Mouse (Mus musculus): ENCODE measurements around the gene Qprt. TPM values are rescaled to one million over a fixed set of nuclear protein-coding genes. Genes with fewer than 3 reads are reported as not detected.

Gene Qprt
- 1.7 TPM in 1 of 2 replicates, not detected in the other for total RNA-seq (2015; ENCODE audit: low replicate concordance)
- total RNA-seq (2017; ENCODE audit: low replicate concordance) = 0.34 TPM in 1 of 2 replicates, not detected in the other

DNA sequence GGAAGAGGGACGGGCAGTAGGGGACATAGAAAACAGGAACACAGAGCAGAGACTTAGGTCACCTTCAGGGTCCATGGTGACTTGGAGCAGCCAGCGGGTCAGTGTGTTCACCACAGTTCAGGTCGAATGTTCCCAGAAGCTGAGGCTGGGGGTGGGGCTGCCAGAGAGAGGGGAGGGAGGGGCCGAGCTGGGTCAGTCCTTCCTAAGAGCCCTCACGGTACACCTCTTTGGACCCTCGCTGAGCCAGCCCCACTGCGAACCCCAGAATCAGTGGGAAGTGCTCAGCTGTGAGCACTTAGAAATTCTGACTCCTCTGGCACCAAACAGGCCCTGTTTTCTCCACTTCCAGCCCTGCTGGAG is at the start of gene Qprt:
Qprt (minus strand) TSS at position 316 of the 360 bp plus-strand sequence.
- ATAC-seq (replicated peaks; ENCODE audit: low FRiP score, poor library complexity, severe bottlenecking) = no peak

DNA sequence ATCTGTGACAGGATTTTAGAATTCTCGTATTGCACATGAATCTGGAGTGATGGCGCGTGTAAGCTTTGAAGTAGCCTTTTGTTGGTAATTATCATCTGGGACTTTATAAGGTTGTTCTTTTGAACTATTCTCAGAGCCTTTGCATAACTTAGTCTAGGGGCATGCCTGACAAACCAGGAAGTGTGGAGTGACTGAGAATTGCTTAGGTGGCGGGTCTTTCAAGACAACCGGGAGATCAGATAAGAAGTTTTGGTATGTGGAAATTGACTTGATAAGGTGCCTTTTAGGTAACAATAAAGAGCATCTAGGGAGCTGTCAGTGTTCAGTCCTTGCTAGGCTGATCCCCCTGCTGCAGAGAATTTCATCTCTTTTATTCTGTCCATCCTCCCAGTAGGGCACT is 44.5 kb upstream of the Qprt start:
- no peak for ATAC-seq (replicated peaks; ENCODE audit: low FRiP score, poor library complexity, severe bottlenecking)

DNA sequence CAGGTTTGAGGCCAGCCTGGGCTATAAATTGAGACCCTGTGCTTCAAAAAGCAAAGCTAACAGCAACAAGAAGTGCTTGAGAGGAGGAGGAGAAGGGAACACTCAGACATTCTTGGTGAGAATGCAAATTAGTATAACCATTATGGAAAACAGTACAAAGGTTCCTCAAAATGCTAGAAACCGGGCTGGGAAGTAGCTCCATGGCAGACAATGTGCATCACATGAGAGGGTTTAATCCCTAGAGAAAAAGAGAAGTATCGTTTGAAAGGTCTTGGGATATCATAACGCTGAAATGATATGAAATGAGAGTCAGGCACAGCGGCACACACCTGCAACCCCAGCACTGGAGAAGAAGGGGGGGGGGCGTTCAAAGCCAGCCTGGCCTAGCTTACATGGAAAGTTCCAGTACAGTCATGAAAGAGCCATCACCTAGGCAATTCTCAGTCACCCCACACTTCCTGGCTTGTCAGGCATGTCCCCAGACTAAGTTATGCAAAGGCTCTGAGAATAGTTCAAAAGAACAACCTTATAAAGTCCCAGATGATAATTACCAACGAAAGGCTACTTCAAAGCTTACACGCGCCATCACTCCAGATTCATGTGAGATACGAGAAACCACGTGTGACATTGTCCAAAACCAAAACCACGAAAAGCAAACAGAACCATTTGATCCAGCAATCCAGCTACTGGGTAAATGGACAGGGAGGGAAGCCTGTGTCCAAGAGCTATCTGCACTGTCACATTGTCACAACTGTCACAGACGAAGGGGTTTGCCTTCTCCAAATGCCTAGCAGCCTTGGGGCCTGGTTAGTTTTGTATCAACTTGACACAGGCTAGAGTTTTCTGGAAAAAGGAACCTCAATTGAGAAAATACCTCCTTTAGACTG is 43.8 kb upstream of the Qprt start:
- no peak for ATAC-seq (replicated peaks; ENCODE audit: low FRiP score, poor library complexity, severe bottlenecking)

GRCm38 (mm10) chr7:127164002-127164401 is 42.0 kb upstream of the Qprt start:
- ATAC-seq (replicated peaks; ENCODE audit: low FRiP score, poor library complexity, severe bottlenecking) = no peak

GRCm38 (mm10) chr7:127162546-127162945 is 40.5 kb upstream of the Qprt start:
- ATAC-seq (replicated peaks; ENCODE audit: low FRiP score, poor library complexity, severe bottlenecking) = no peak

- no peak for ATAC-seq (replicated peaks; ENCODE audit: low FRiP score, poor library complexity, severe bottlenecking)
Measured at GRCm38 (mm10) chr7:127157548-127157947, 35.5 kb upstream of the Qprt start.

DNA sequence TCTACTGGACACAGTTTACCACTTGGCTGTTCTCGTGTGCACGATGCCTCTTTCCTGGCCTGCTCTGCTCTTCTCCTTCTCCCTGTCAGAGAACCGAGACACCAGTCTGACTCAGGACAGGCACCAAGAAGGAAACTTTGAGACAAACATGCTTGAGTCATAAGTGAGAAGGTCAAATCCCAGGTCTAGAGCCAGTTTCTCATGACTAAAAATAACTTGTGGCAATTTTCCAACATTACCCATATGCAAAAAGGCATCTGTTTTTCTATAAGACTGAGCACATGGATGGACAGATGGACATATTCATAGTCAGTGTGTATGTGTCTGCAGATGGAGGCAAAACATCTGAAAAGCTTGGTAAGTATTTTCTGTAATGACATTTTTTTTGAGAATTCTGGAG is 31.5 kb upstream of the Qprt start:
- no peak for ATAC-seq (replicated peaks; ENCODE audit: low FRiP score, poor library complexity, severe bottlenecking)

- no peak for ATAC-seq (replicated peaks; ENCODE audit: low FRiP score, poor library complexity, severe bottlenecking)
Measured at GRCm38 (mm10) chr7:127152464-127152863, 30.4 kb upstream of the Qprt start.

- no peak for ATAC-seq (replicated peaks; ENCODE audit: low FRiP score, poor library complexity, severe bottlenecking)
Measured at GRCm38 (mm10) chr7:127147901-127148300, 25.9 kb upstream of the Qprt start.

DNA sequence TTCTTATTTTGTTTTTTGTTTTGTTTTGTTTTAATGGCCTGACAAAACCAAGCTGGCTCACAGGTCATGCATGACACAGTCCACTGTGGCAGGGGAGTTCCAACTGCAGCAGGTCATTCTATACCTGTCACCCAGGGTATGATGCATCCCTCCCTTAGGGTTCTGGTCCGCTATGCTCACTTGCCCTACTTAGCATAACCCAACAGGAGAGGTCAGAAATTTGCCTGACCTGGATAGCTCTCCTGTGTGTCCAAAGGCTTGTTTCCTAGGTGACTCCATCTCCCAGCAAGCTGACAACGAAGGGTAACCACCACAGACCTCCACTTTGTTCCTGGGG is 24.2 kb upstream of the Qprt start:
- no peak for ATAC-seq (replicated peaks; ENCODE audit: low FRiP score, poor library complexity, severe bottlenecking)

- ATAC-seq (replicated peaks; ENCODE audit: low FRiP score, poor library complexity, severe bottlenecking) = no peak
Measured at GRCm38 (mm10) chr7:127145387-127146266, 23.6 kb upstream of the Qprt start.

- ATAC-seq (replicated peaks; ENCODE audit: low FRiP score, poor library complexity, severe bottlenecking) = no peak
Measured at GRCm38 (mm10) chr7:127144412-127144811, 22.4 kb upstream of the Qprt start.

DNA sequence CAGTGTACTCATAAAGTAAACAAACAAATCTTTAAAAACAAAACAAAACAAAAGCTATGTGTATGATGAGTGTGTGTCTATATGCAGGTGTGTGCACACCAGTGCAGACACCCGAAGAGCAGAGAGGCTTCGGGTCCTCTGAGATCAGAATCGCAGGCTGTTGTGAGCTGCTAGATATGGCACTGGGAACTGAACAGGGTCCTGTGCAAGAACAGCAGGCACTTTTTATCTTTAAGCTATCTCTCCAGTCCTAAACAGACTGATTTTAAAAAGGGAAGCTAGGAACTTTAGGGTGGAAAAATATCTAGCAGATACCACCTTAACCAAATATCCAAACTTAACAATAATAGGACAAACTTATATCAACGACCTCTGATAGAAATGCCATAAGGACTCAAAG is 20.6 kb upstream of the Qprt start:
- no peak for ATAC-seq (replicated peaks; ENCODE audit: low FRiP score, poor library complexity, severe bottlenecking)

GRCm38 (mm10) chr7:127142214-127142613 is 20.2 kb upstream of the Qprt start:
- no peak for ATAC-seq (replicated peaks; ENCODE audit: low FRiP score, poor library complexity, severe bottlenecking)

DNA sequence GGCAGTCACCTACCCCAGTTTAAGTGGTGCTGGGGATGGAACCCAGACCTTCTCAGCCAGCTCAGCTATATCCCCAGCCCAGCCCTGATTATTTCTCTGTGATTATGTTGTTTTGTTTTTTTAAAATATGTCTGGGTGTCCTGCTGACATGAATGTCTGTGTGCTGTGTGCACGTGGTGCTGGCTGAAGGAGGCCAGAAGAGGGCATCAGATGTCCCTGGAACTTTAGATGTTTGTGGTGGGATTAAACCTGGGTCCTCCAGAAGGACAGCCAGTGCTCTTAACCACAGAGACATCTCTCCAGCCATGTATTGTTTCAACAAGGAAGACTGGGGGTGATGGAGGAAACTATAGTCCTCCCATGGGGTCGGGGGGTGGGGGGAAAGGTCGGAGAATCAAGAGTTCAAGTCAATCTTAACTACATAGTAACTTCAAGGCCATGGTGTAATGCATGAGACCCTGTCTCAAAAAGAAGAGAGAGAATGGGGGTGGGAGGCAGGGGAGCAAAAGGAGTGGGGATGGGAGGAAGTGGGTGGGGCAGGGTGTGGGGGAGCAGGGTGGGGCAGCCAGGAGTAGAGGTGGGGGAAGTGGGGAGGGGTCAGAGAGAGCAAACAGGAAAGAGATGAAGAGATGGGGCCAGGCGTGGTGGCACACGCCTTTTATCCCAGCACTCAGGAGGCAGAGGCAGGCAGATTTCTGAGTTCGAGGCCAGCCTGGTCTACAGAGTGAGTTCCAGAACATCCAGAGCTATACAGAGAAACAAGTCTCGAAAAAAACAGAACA is 18.8 kb upstream of the Qprt start:
- no peak for ATAC-seq (replicated peaks; ENCODE audit: low FRiP score, poor library complexity, severe bottlenecking)

DNA sequence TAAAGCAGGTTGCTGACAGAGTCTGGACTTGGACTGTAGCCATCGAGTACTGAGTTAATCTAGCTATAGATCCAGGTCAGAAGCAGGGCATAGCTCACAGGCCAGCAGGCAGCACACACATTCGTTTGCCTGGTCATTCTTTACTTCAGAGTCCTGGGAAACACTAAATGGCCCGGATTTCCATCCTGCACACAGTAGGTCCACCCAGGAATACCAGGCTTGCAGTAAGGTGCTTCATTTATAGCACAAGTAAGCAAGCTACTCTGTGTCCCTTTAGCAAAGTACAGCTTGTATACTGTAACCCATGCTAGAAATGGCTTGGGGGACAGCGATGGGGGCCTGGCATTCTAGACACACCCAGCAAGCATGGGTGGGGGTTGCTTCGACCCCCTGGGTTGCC is 17.5 kb upstream of the Qprt start:
- ATAC-seq (replicated peaks; ENCODE audit: low FRiP score, poor library complexity, severe bottlenecking) = no peak

GRCm38 (mm10) chr7:127139100-127139499 is 17.1 kb upstream of the Qprt start:
- no peak for ATAC-seq (replicated peaks; ENCODE audit: low FRiP score, poor library complexity, severe bottlenecking)

GRCm38 (mm10) chr7:127137262-127138017 is 15.4 kb upstream of the Qprt start, which contains the start of gene Spn:
Gene Spn, minus strand, starts transcription at chr7:127137823.
- ATAC-seq (replicated peaks; ENCODE audit: low FRiP score, poor library complexity, severe bottlenecking) = peak; percentile 52
